Mouse (Mus musculus): ENCODE results near the gene Vstm2b. TPM values are rescaled to one million over a fixed set of nuclear protein-coding genes. Genes with fewer than 3 reads are reported as not detected.

Gene Vstm2b
- under 1 TPM; 0.14 to 0.17 TPM for total RNA-seq (2021)
- long read RNA-seq, experiment 1: 0 reads
- long read RNA-seq, experiment 2: 0 reads

- no peak for DNase-seq
- intact Hi-C loops (cut with DNase I): loop anchor here (10.0 kb wide), 1 partner anchor 593 kb away; no protein-coding TSS in a partner anchor
These were observed at the start of gene Vstm2b for GRCm38 (mm10) chr7:40898096-40898710. TSS of gene Vstm2b (plus strand) at chr7:40898328.

GRCm38 (mm10) chr7:40856088-40856625 lies 42.0 kb upstream of the Vstm2b start:
- intact Hi-C loops (cut with DNase I): loop anchor here (10.0 kb wide), 1 partner anchor 59 kb away; no protein-coding TSS in a partner anchor

GRCm38 (mm10) chr7:40873380-40873990 lies 24.6 kb upstream of the Vstm2b start:
- intact Hi-C loops (cut with DNase I): no loop called here
- no peak for DNase-seq

More at GRCm38 (mm10) chr7:40856088-40856625, 42.0 kb upstream of the Vstm2b start:
- no peak for DNase-seq

GRCm38 (mm10) chr7:40884855-40885489 lies 13.2 kb upstream of the Vstm2b start:
- no peak for DNase-seq
- intact Hi-C loops (cut with DNase I): no loop called here

- no peak for DNase-seq
- intact Hi-C loops (cut with DNase I): no loop called here
These were observed 9.8 kb upstream of the Vstm2b start for GRCm38 (mm10) chr7:40888358-40888757.

GRCm38 (mm10) chr7:40896964-40897363 lies 1.2 kb upstream of the Vstm2b start:
- no peak for DNase-seq
- intact Hi-C loops (cut with DNase I): loop anchor here (10.0 kb wide), 1 partner anchor 592 kb away; no protein-coding TSS in a partner anchor

GRCm38 (mm10) chr7:40898711-40899375 lies 715 bp downstream of the Vstm2b start:
- DNase-seq: peak in 1 of 2 experiments; percentile 5
- intact Hi-C loops (cut with DNase I): loop anchor here (10.0 kb wide), 1 partner anchor 594 kb away; no protein-coding TSS in a partner anchor

- DNase-seq: no peak
- intact Hi-C loops (cut with DNase I): loop anchor here (2.0 to 10.0 kb wide), 4 partner anchors 595 to 1053 kb away; no protein-coding TSS in a partner anchor
These were observed 1.5 kb downstream of the Vstm2b start for GRCm38 (mm10) chr7:40899376-40900265.

GRCm38 (mm10) chr7:40901201-40901600 lies 3.1 kb downstream of the Vstm2b start:
- DNase-seq: peak; percentile 53 to 60
- intact Hi-C loops (cut with DNase I): loop anchor here (2.0 to 10.0 kb wide), 3 partner anchors 626 to 1054 kb away; no protein-coding TSS in a partner anchor

- DNase-seq: no peak
- intact Hi-C loops (cut with DNase I): loop anchor here (10.0 kb wide), 2 partner anchors 628 to 828 kb away; no protein-coding TSS in a partner anchor
These were observed 4.4 kb downstream of the Vstm2b start for GRCm38 (mm10) chr7:40902506-40902905.

GRCm38 (mm10) chr7:40906484-40906883 lies 8.4 kb downstream of the Vstm2b start:
- DNase-seq: peak in 1 of 2 experiments; percentile 31
- intact Hi-C loops (cut with DNase I): loop anchor here (10.0 kb wide), 2 partner anchors 632 to 832 kb away; no protein-coding TSS in a partner anchor

- no peak for DNase-seq
These were observed 18.6 kb downstream of the Vstm2b start for GRCm38 (mm10) chr7:40916761-40917160.

GRCm38 (mm10) chr7:40920118-40920517 lies 22.0 kb downstream of the Vstm2b start:
- intact Hi-C loops (cut with DNase I): no loop called here
- DNase-seq: no peak

More at GRCm38 (mm10) chr7:40916761-40917160, 18.6 kb downstream of the Vstm2b start:
- intact Hi-C loops (cut with DNase I): loop anchor here (10.0 kb wide), 1 partner anchor 62 kb away; no protein-coding TSS in a partner anchor

GRCm38 (mm10) chr7:40921281-40921680 lies 23.2 kb downstream of the Vstm2b start:
- no peak for DNase-seq
- intact Hi-C loops (cut with DNase I): no loop called here

GRCm38 (mm10) chr7:40922871-40923270 lies 24.7 kb downstream of the Vstm2b start:
- intact Hi-C loops (cut with DNase I): no loop called here
- no peak for DNase-seq

GRCm38 (mm10) chr7:40928391-40928790 lies 30.3 kb downstream of the Vstm2b start:
- intact Hi-C loops (cut with DNase I): no loop called here
- no peak for DNase-seq

- intact Hi-C loops (cut with DNase I): no loop called here
- no peak for DNase-seq
These were observed 38.6 kb downstream of the Vstm2b start for GRCm38 (mm10) chr7:40936617-40937212.

- DNase-seq: no peak
- intact Hi-C loops (cut with DNase I): no loop called here
These were observed 41.2 kb downstream of the Vstm2b start for GRCm38 (mm10) chr7:40939371-40939770.
